11 mouse cellular contexts compared by ENCODE assay signal in genomic region chr2:60042699-60043098, GRCm38 (mm10).
DNase-seq lines count a peak whose midpoint lies in the region; ATAC-seq and TF ChIP-seq lines count a peak whose summit lies in the region.
"Had no signal": no experiment of that assay in that cellular context is flagged by ENCODE, and none has a peak within 500 bp of the region (broad histone marks: within the 10 kb centered on the region; RNA-seq: fewer than 3 reads in every experiment).

No protein-coding gene starts in this region.

- no peak overlapping the region for H3K27ac ChIP-seq in kidney, adult 2 months (ENCODE audit: insufficient read depth, low read depth, low read length)
- 0 out of 2 replicates have a peak overlapping the region, but pooled peaks have one; percentile 38 for H3K27ac ChIP-seq in neural tube, embryonic 12.5 days
- H3K27ac ChIP-seq: heart, adult 2 months had no signal

- intact Hi-C loops in left cerebral cortex, postnatal 4 days (cut with DNase I), result no loop called here

- no peak for TF ChIP-seq POLR2A in kidney, adult 2 months (IDR thresholded peaks at IDR 0.05; ENCODE audit: low read depth, low read length)

- no peak overlapping the region for H3K9ac ChIP-seq in neural tube, embryonic 12.5 days

- no peak overlapping the region for H3K4me2 ChIP-seq in neural tube, embryonic 12.5 days (replicated peaks)

- peak; percentile 83 for DNase-seq in heart, adult 11 months
- DNase-seq in heart, adult 18-20 months, result no peak
- peak; percentile 48 for DNase-seq in cerebellum, adult 9-10 months
- peak; percentile 29 for DNase-seq in kidney, adult 2 months
- no peak for DNase-seq in adrenal gland, postnatal 25 days
- no peak for DNase-seq in c-Kit-positive CD71-positive TER-119-positive erythroid progenitor cells, embryonic 14.5 days (ENCODE audit: low spot score)
- DNase-seq in left cerebral cortex, postnatal 4 days, result no peak
- DNase-seq: heart, adult 2 months; liver had no signal

- peaks cover 2% of the 10 kb centered on the region; the same call in 1 of the 2 replicates for H3K4me1 ChIP-seq in kidney, adult 2 months (ENCODE audit: control insufficient read depth, insufficient read depth, low read length)
- H3K4me1 ChIP-seq in neural tube, embryonic 12.5 days, result 0 out of 2 replicates have a peak, but pooled peaks cover 4% of the 10 kb centered on the region

- no peaks in the 10 kb centered on the region for H3K36me3 ChIP-seq in kidney, adult 2 months (ENCODE audit: control insufficient read depth, insufficient read depth, low read length)
- H3K36me3 ChIP-seq in neural tube, embryonic 12.5 days, result no peaks in the 10 kb centered on the region

- no peak overlapping the region for H3K4me3 ChIP-seq in kidney, adult 2 months (ENCODE audit: insufficient read depth, low read depth, low read length)
- H3K4me3 ChIP-seq in neural tube, embryonic 12.5 days, result no peak overlapping the region
- H3K4me3 ChIP-seq: erythroblast, embryonic 14.5 days; heart, adult 2 months had no signal

- TF ChIP-seq CTCF in kidney, adult 2 months (conservative IDR thresholded peaks at IDR 0.05; ENCODE audit: insufficient read depth, insufficient read length, low read depth, low read length), result no peak

- WGBS in kidney, adult 2 months, result 54% methylated on average over 12 of the region's 12 CpGs
- WGBS in neural tube, embryonic 12.5 days, result 70% methylated on average over 12 of the region's 12 CpGs

- 0 out of 2 replicates have a peak, but pooled peaks have one; percentile 39 for ATAC-seq in neural tube, embryonic 12.5 days (ENCODE audit: low FRiP score, low read depth)

- H3K27me3 ChIP-seq in kidney, adult 2 months (replicated peaks; ENCODE audit: control insufficient read depth, insufficient read depth, low read length), result no peaks in the 10 kb centered on the region
- H3K27me3 ChIP-seq in neural tube, embryonic 12.5 days (replicated peaks), result no peaks in the 10 kb centered on the region

- H3K9me3 ChIP-seq in neural tube, embryonic 12.5 days, result no peaks in the 10 kb centered on the region

Comparison
In these comparisons a context has a peak if more than half of its experiments do, and no peak if none do; other contexts are left out.
1. DNase-seq: peak in heart, adult 11 months (single experiment), cerebellum, adult 9-10 months (single experiment) and kidney, adult 2 months (single experiment); none in heart, adult 18-20 months (0 of 2), adrenal gland, postnatal 25 days (single experiment), c-Kit-positive CD71-positive TER-119-positive erythroid progenitor cells, embryonic 14.5 days (single experiment) and left cerebral cortex, postnatal 4 days (single experiment).